Mouse (Mus musculus) embryonic facial prominence, embryonic 12.5 days (tissue): ENCODE results near the gene Pappa2. TPM values are rescaled to one million over a fixed set of nuclear protein-coding genes. Genes with fewer than 3 reads are reported as not detected.

Experiments used
- ATAC-seq: fragments of 200-750 bp; cut with Nextera tagmentation; 2 replicates; pipeline ENCODE4 v1.8.0; 2017; ENCODE audit not compliant: insufficient number of reproducible peaks, insufficient read depth, low FRiP score, low TSS enrichment
- H3K27ac ChIP-seq: fragments of 300-500 bp; sonication (generic); 2 replicates; pipeline ENCODE4 v1.5.1; 2016; ENCODE audit warnings: mild to moderate bottlenecking
- H3K27me3 ChIP-seq: fragments of 300-500 bp; sonication (generic); 2 replicates; pipeline ENCODE4 v1.6.1; 2016; ENCODE audit warnings: mild to moderate bottlenecking, moderate library complexity
- H3K36me3 ChIP-seq: fragments of 300-500 bp; sonication (generic); 2 replicates; pipeline ENCODE4 v1.6.1; 2016; ENCODE audit warnings: mild to moderate bottlenecking
- H3K4me1 ChIP-seq: fragments of 300-500 bp; sonication (generic); 2 replicates; pipeline ENCODE4 v1.6.1; 2016
- H3K4me2 ChIP-seq: fragments of 300-500 bp; sonication (generic); replicated peaks from 2 replicates; pipeline ENCODE4 v1.6.1; 2016; ENCODE audit warnings: mild to moderate bottlenecking, moderate library complexity
- H3K4me3 ChIP-seq: fragments of 300-500 bp; sonication (generic); 2 replicates; pipeline ENCODE4 v1.5.1; 2016; ENCODE audit warnings: mild to moderate bottlenecking
- H3K9ac ChIP-seq: fragments of 300-500 bp; sonication (generic); 2 replicates; pipeline ENCODE4 v1.6.1; 2016; ENCODE audit warnings: mild to moderate bottlenecking, moderate library complexity
- H3K9me3 ChIP-seq: fragments of 300-500 bp; sonication (generic); 2 replicates; pipeline ENCODE4 v1.6.1; 2016; ENCODE audit warnings: mild to moderate bottlenecking, moderate library complexity
- WGBS: fragments of 180-500 bp; shearing (Covaris S2); methylation state at CpG from one replicate; pipeline ENCODE4 v1.1.7; 2016; 5-methylcytosine and 5-hydroxymethylcytosine counted together
- polyA plus RNA-seq: library from polyadenylated mRNA; unstranded; fragments of >200 nt; fragmentation: Nextera tagmentation; extraction: Ambion mirVana; gene quantifications from 2 replicates; pipeline ENCODE4 v1.2.1, GENCODE M21; 2016

Gene Pappa2
- polyA plus RNA-seq, 1 experiment from 2014 or later: 2.1 TPM

GRCm38 (mm10) chr1:158947981-158948735 lies 32.1 kb downstream of the Pappa2 start:
- ATAC-seq: no peak
- no peaks in the 10 kb centered on the region for H3K27me3 ChIP-seq
- no peaks in the 10 kb centered on the region for H3K9me3 ChIP-seq
- H3K9ac ChIP-seq: no peak overlapping the region
- no peak overlapping the region for H3K4me2 ChIP-seq
- H3K4me3 ChIP-seq: no peak overlapping the region
- H3K27ac ChIP-seq: no peak overlapping the region
- peaks cover 3% of the 10 kb centered on the region; the same call in 1 of the 2 replicates for H3K4me1 ChIP-seq
- H3K36me3 ChIP-seq: no peaks in the 10 kb centered on the region
- 87% methylated on average over 6 of the region's 6 CpGs for WGBS

DNA sequence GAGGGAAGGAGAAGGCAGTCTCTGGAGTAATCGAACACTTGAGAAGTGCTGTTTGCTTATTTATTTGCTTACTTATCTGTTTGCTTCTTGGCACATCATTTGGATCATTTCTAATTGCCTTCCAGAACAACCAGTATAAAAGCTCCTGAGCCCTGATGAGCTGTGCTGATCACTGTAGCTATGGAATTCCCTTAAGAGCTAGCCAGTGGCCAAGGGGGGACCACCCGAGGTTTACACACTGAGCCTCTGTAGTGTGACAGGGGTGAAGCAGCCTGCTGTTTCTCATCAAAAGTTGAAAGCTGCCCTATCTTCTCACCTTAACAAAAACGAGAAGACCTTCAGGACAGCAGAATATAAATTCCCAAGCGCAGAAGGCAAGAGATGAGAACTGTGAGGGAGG lies 35.4 kb downstream of the Pappa2 start:
- Histone ChIP-seq H3K4me1 (no peaks in the 10 kb centered on the region), H3K27ac (no peak overlapping the region), H3K9ac (no peak overlapping the region), H3K4me2 (no peak overlapping the region), H3K9me3 (no peaks in the 10 kb centered on the region), H3K27me3 (no peaks in the 10 kb centered on the region), H3K36me3 (no peaks in the 10 kb centered on the region), H3K4me3 (no peak overlapping the region)
- ATAC-seq: no peak
- 58% methylated on average over 4 of the region's 4 CpGs for WGBS

DNA sequence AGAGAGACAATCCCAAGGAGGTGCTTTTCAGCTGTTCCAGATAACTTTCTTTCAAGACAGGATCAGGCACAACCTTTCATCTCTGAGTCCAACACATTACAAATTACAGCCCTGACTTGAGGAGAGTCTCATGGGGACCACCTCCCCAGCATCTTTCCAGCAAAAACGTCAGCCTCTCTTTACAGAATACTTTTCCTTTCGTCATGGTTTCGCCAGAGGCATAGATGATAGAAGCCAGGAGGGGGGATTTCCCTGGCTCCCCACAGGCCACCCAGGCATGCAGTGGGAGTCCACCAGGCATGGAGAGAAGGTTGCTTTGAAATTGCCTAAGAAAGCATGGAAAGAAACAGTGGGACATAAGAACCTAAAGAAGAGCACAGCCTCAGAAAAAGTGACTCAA lies 37.4 kb downstream of the Pappa2 start:
- Histone ChIP-seq H3K36me3 (no peaks in the 10 kb centered on the region), H3K4me3 (no peak overlapping the region), H3K9me3 (no peaks in the 10 kb centered on the region), H3K9ac (no peak overlapping the region), H3K27me3 (no peaks in the 10 kb centered on the region), H3K4me1 (no peaks in the 10 kb centered on the region), H3K4me2 (no peak overlapping the region), H3K27ac (no peak overlapping the region)
- ATAC-seq: no peak
- 30% methylated on average over 3 of the region's 3 CpGs for WGBS

DNA sequence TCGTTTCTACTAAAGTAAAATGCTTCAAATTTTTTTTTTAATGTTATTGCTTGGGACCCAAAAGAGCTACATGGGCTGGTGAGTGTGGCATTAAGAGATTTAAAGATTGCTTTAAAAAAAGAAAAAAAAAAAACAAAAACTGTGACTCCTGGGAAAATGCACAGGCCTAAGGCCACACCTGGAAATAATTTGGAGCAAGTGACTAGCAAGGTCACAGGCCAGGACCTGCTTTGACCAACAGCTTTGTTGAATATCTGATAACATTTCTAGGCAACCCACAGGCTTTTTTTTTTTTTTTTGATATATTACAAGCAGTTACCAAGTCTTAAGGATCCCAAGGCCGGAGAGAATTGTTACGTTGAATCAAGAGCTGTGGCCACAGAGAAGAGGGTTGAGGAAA lies 39.3 kb downstream of the Pappa2 start:
- no peak for ATAC-seq
- H3K9ac ChIP-seq: no peak overlapping the region
- no peak overlapping the region for H3K4me2 ChIP-seq
- WGBS: 45% methylated on average over 3 of the region's 3 CpGs
- no peaks in the 10 kb centered on the region for H3K27me3 ChIP-seq
- H3K36me3 ChIP-seq: no peaks in the 10 kb centered on the region
- H3K27ac ChIP-seq: no peak overlapping the region
- H3K4me1 ChIP-seq: no peaks in the 10 kb centered on the region
- no peaks in the 10 kb centered on the region for H3K9me3 ChIP-seq
- no peak overlapping the region for H3K4me3 ChIP-seq

- no peak overlapping the region for H3K27ac ChIP-seq
- 90% methylated on average over 3 of the region's 3 CpGs for WGBS
Observed at GRCm38 (mm10) chr1:158934447-158934846, 45.8 kb downstream of the Pappa2 start.

GRCm38 (mm10) chr1:158931202-158931827 lies 49.0 kb downstream of the Pappa2 start:
- no peak for ATAC-seq
- Histone ChIP-seq H3K4me2 (no peak overlapping the region), H3K4me1 (no peaks in the 10 kb centered on the region), H3K36me3 (no peaks in the 10 kb centered on the region), H3K4me3 (no peak overlapping the region), H3K9ac (no peak overlapping the region), H3K27ac (no peak overlapping the region), H3K27me3 (no peaks in the 10 kb centered on the region), H3K9me3 (no peaks in the 10 kb centered on the region)
- WGBS: 60% methylated on average over 6 of the region's 6 CpGs

More at GRCm38 (mm10) chr1:158934447-158934846, 45.8 kb downstream of the Pappa2 start:
- Histone ChIP-seq H3K27me3 (no peaks in the 10 kb centered on the region), H3K4me2 (no peak overlapping the region), H3K36me3 (no peaks in the 10 kb centered on the region), H3K9me3 (no peaks in the 10 kb centered on the region), H3K4me1 (no peaks in the 10 kb centered on the region), H3K9ac (no peak overlapping the region), H3K4me3 (no peak overlapping the region)
- no peak for ATAC-seq

DNA sequence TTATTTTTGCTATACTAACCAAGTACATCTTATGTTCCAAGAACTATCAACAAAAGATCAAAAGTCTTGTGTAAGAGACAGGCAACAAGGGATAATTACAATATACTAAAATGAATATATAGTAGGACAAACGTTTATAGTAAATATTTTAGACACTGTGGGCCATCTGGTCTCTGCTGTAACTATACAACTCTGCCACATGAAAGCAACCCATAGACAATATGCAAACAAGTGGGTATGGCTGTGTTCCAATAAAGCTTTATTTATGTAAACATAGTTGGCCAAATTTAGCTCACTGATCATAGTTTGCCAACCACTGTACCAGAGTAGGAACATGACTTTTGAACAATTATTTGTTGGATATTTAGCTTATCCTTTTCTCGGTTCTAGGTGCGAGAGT lies 50.9 kb downstream of the Pappa2 start:
- H3K9me3 ChIP-seq: no peaks in the 10 kb centered on the region
- WGBS: 78% methylated on average over 3 of the region's 3 CpGs

GRCm38 (mm10) chr1:158920451-158920850 lies 59.8 kb downstream of the Pappa2 start:
- no peak overlapping the region for H3K4me2 ChIP-seq
- no peaks in the 10 kb centered on the region for H3K36me3 ChIP-seq
- no peaks in the 10 kb centered on the region for H3K9me3 ChIP-seq
- peaks cover 3% of the 10 kb centered on the region; the same call in 1 of the 2 replicates for H3K4me1 ChIP-seq
- no peak for ATAC-seq
- 41% methylated on average over 5 of the region's 5 CpGs for WGBS
- no peak overlapping the region for H3K27ac ChIP-seq
- no peak overlapping the region for H3K9ac ChIP-seq
- no peak overlapping the region for H3K4me3 ChIP-seq
- no peaks in the 10 kb centered on the region for H3K27me3 ChIP-seq

More for the DNA sequence above, 50.9 kb downstream of the Pappa2 start:
- no peak overlapping the region for H3K4me2 ChIP-seq
- H3K36me3 ChIP-seq: no peaks in the 10 kb centered on the region
- no peak overlapping the region for H3K27ac ChIP-seq
- H3K27me3 ChIP-seq: no peaks in the 10 kb centered on the region
- no peak overlapping the region for H3K4me3 ChIP-seq
- H3K4me1 ChIP-seq: no peaks in the 10 kb centered on the region
- no peak for ATAC-seq
- no peak overlapping the region for H3K9ac ChIP-seq

DNA sequence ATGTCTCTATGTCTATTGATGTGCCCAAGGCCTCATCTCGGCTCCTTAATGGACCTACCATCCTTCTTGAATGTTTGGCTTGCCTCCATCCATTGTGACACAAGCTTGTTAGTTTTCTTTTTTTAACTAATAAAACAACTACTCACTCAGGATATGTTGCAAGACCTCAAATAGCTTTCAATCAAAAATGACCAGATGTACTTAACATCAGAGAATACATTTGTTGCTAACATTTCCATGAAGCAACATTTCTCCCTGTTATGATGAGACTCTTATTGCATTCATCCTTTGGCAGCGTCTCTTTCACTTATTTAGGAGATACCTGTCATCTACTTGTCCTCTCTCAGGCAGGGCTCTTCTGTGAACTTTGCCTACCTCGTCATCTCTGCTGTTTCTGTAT lies 61.4 kb downstream of the Pappa2 start:
- no peak for ATAC-seq
- Histone ChIP-seq H3K27me3 (no peaks in the 10 kb centered on the region), H3K4me3 (no peak overlapping the region), H3K4me2 (no peak overlapping the region), H3K9ac (no peak overlapping the region), H3K27ac (no peak overlapping the region), H3K4me1 (peaks cover 3% of the 10 kb centered on the region; the same call in 1 of the 2 replicates), H3K36me3 (no peaks in the 10 kb centered on the region), H3K9me3 (no peaks in the 10 kb centered on the region)
- WGBS: 77% methylated on average over 3 of the region's 3 CpGs

DNA sequence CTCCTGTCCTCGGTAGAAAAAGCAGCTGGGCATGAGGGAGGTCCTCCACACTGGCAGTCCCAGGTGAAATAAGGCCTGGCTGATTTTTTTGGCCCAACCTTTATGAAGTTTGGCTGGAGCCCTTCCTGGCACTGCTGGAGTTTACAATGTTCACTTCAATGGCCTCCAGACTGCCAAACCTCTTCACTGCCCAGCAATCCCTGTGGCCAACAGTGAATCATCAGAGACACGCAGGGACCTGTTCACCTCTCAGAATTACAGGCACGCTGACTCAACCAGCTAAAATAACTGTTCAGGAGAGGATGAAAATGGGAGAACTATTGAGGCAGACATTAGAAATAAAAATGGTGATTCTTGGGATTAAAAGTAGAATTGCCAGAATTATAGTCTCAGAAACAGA lies 63.2 kb downstream of the Pappa2 start:
- Histone ChIP-seq H3K27ac (no peak overlapping the region), H3K36me3 (no peaks in the 10 kb centered on the region), H3K9me3 (no peaks in the 10 kb centered on the region), H3K9ac (no peak overlapping the region), H3K4me2 (no peak overlapping the region), H3K4me3 (no peak overlapping the region), H3K4me1 (peaks cover 3% of the 10 kb centered on the region; the same call in 1 of the 2 replicates), H3K27me3 (no peaks in the 10 kb centered on the region)
- 73% methylated on average over 3 of the region's 3 CpGs for WGBS
- ATAC-seq: no peak

GRCm38 (mm10) chr1:158915592-158915991 lies 64.7 kb downstream of the Pappa2 start:
- no peak overlapping the region for H3K4me3 ChIP-seq
- WGBS: 95% methylated on average over 5 of the region's 5 CpGs
- peaks cover 3% of the 10 kb centered on the region; the same call in 1 of the 2 replicates for H3K4me1 ChIP-seq
- H3K9me3 ChIP-seq: no peaks in the 10 kb centered on the region
- no peaks in the 10 kb centered on the region for H3K36me3 ChIP-seq
- H3K4me2 ChIP-seq: no peak overlapping the region
- H3K27ac ChIP-seq: no peak overlapping the region
- no peak overlapping the region for H3K9ac ChIP-seq
- H3K27me3 ChIP-seq: no peaks in the 10 kb centered on the region
- ATAC-seq: no peak

GRCm38 (mm10) chr1:158910661-158911060 lies 69.6 kb downstream of the Pappa2 start:
- H3K27me3 ChIP-seq: no peaks in the 10 kb centered on the region
- H3K27ac ChIP-seq: no peak overlapping the region
- no peaks in the 10 kb centered on the region for H3K36me3 ChIP-seq
- no peaks in the 10 kb centered on the region for H3K9me3 ChIP-seq
- H3K9ac ChIP-seq: no peak overlapping the region
- no peak for ATAC-seq
- H3K4me1 ChIP-seq: no peaks in the 10 kb centered on the region
- WGBS: 82% methylated on average over 2 of the region's 2 CpGs
- no peak overlapping the region for H3K4me2 ChIP-seq
- no peak overlapping the region for H3K4me3 ChIP-seq
